Mouse (Mus musculus) MEL (cell line): ENCODE results near the gene Scnm1. TPM values are rescaled to one million over a fixed set of nuclear protein-coding genes. Genes with fewer than 3 reads are reported as not detected.
"Not testable (repeated sequence)": the region's sequence is repeated elsewhere in the genome, so short reads cannot be mapped to it uniquely, and the experiment has no call there.

Experiments
- DNase-seq: peaks from one replicate; pipeline ENCODE4 v3.0.0; 2011; ENCODE audit warnings: low read depth, low spot score
- H3K27ac ChIP-seq: 2 replicates; pipeline ENCODE4 v1.5.1; 2012; ENCODE audit warnings: low read depth, mild to moderate bottlenecking, control low read depth, low read length, moderate library complexity; ENCODE audit not compliant: control insufficient read depth
- H3K27me3 ChIP-seq, 2 experiments: fragments of 150-350 bp in 1 of 2; sonication (generic) in 1 of 2; 2 replicates each; pipeline ENCODE4 v1.6.1; 2012; ENCODE audit warnings: low read length in 2 of 2, mild to moderate bottlenecking in 2 of 2, improper control_type of control experiment in 1 of 2, moderate library complexity in 1 of 2; ENCODE audit not compliant: insufficient read depth in 2 of 2, control insufficient read depth in 1 of 2
- H3K36me3 ChIP-seq, 2 experiments: 2 replicates each; pipeline ENCODE4 v1.6.1; 2012 to 2014; ENCODE audit warnings: low read length in 2 of 2, improper control_type of control experiment in 1 of 2, inconsistent platforms in 1 of 2, mild to moderate bottlenecking in 1 of 2; ENCODE audit not compliant: insufficient read depth in 2 of 2, control insufficient read depth in 1 of 2
- H3K4me1 ChIP-seq, 2 experiments: fragments of 150-350 bp in 1 of 2; sonication (generic) in 1 of 2; 2 replicates each; pipeline ENCODE4 v1.6.1; 2012; ENCODE audit warnings: low read length in 2 of 2, improper control_type of control experiment in 1 of 2, mild to moderate bottlenecking in 1 of 2; ENCODE audit not compliant: insufficient read depth in 2 of 2, control insufficient read depth in 1 of 2
- H3K4me3 ChIP-seq, 2 experiments: fragments of 150-350 bp in 1 of 2; sonication (generic) in 1 of 2; 2 replicates each; pipeline ENCODE4 v1.5.1; 2012; ENCODE audit warnings: low read depth in 2 of 2, low read length in 2 of 2, mild to moderate bottlenecking in 2 of 2, moderate library complexity in 2 of 2, control low read depth in 1 of 2, improper control_type of control experiment in 1 of 2; ENCODE audit not compliant: control insufficient read depth in 1 of 2, insufficient read depth in 1 of 2
- H3K79me2 ChIP-seq: 2 replicates; pipeline ENCODE4 v1.6.1; 2012; ENCODE audit warnings: mild to moderate bottlenecking, low read length, moderate library complexity; ENCODE audit not compliant: control insufficient read depth, poor library complexity, insufficient read depth
- H3K9ac ChIP-seq: 2 replicates; pipeline ENCODE4 v1.6.1; 2012; ENCODE audit warnings: low read depth, mild to moderate bottlenecking, control low read depth, low read length, moderate library complexity; ENCODE audit not compliant: control insufficient read depth, poor library complexity, severe bottlenecking
- H3K9me3 ChIP-seq: fragments of 150-350 bp; sonication (generic); replicated peaks from 2 replicates; pipeline ENCODE4 v1.6.1; 2012; ENCODE audit warnings: mild to moderate bottlenecking, low read length, improper control_type of control experiment, moderate library complexity; ENCODE audit not compliant: insufficient read depth
- BHLHE40 ChIP-seq: IDR thresholded peaks from 2 replicates; pipeline ENCODE4 v1.6.1; 2012; ENCODE audit warnings: low read depth, mild to moderate bottlenecking, inconsistent platforms, low read length, improper control_type of control experiment, borderline replicate concordance
- CTCF ChIP-seq, 3 experiments: IDR thresholded peaks in 2 of 3; conservative IDR thresholded peaks in 1 of 3; 2 replicates each; pipeline ENCODE4 v1.5.1; 2011 to 2012; ENCODE audit warnings: low read length in 3 of 3, low read depth in 2 of 3, mild to moderate bottlenecking in 2 of 3, improper control_type of control experiment in 1 of 3, inconsistent platforms in 1 of 3, mixed read lengths in 1 of 3, moderate library complexity in 1 of 3; ENCODE audit not compliant: control insufficient read depth in 1 of 3, insufficient read depth in 1 of 3, poor library complexity in 1 of 3, severe bottlenecking in 1 of 3
- ETS1 ChIP-seq: IDR thresholded peaks from 2 replicates; pipeline ENCODE4 v1.6.1; 2012; ENCODE audit warnings: low read depth, mild to moderate bottlenecking, inconsistent platforms, low read length, improper control_type of control experiment, moderate library complexity
- GABPA ChIP-seq: IDR thresholded peaks from 2 replicates; pipeline ENCODE4 v1.6.1; 2012; ENCODE audit warnings: low read depth, mild to moderate bottlenecking, inconsistent platforms, low read length, improper control_type of control experiment, moderate library complexity
- GATA1 ChIP-seq: IDR thresholded peaks from 2 replicates; pipeline ENCODE4 v1.6.1; 2011; ENCODE audit warnings: low read depth, low read length, improper control_type of control experiment
- KAT2A ChIP-seq: conservative IDR thresholded peaks from 2 replicates; pipeline ENCODE4 v1.6.1; 2012; ENCODE audit warnings: low read depth, low read length, improper control_type of control experiment, inconsistent platforms
- MAFK ChIP-seq: IDR thresholded peaks from 2 replicates; pipeline ENCODE4 v1.6.1; 2011; ENCODE audit warnings: low read depth, mild to moderate bottlenecking, low read length, improper control_type of control experiment, borderline replicate concordance
- MAX ChIP-seq: IDR thresholded peaks from 2 replicates; pipeline ENCODE4 v1.6.1; 2011; ENCODE audit warnings: low read length, improper control_type of control experiment
- NRF1 ChIP-seq: IDR thresholded peaks from 2 replicates; pipeline ENCODE4 v1.6.1; 2014; ENCODE audit warnings: low read depth, mild to moderate bottlenecking, inconsistent platforms, low read length, improper control_type of control experiment, moderate library complexity; ENCODE audit not compliant: poor library complexity, insufficient read depth, severe bottlenecking
- RAD21 ChIP-seq: IDR thresholded peaks from 2 replicates; pipeline ENCODE4 v1.6.1; 2011; ENCODE audit warnings: mild to moderate bottlenecking, low read depth, low read length, improper control_type of control experiment
- SMC3 ChIP-seq: IDR thresholded peaks from 2 replicates; pipeline ENCODE4 v1.6.1; 2011; ENCODE audit warnings: low read depth, low read length, improper control_type of control experiment
- USF1 ChIP-seq: IDR thresholded peaks from 2 replicates; pipeline ENCODE4 v1.6.1; 2014; ENCODE audit warnings: low read depth, mild to moderate bottlenecking, inconsistent platforms, low read length, improper control_type of control experiment, moderate library complexity
- ZNF384 ChIP-seq: IDR thresholded peaks from 2 replicates; pipeline ENCODE4 v1.6.1; 2012; ENCODE audit warnings: low read depth, mild to moderate bottlenecking, inconsistent platforms, low read length, improper control_type of control experiment
- polyA plus RNA-seq, 2 experiments: library from polyadenylated mRNA; stranded (reverse) in 1 of 2; unstranded in 1 of 2; fragments of >175 nt in 1 of 2; fragments of >200 nt in 1 of 2; gene quantifications; 2 replicates each; pipeline versions ENCODE4 v1.2.1 to v1.2.4; 2012; ENCODE audit warnings: low replicate concordance in 2 of 2, low read depth in 1 of 2; ENCODE audit not compliant: insufficient read length in 2 of 2, insufficient read depth in 1 of 2, missing spikeins in 1 of 2
- total RNA-seq: library from RNA; depleted of rRNA; stranded (reverse); fragments of 300-350 nt; gene quantifications from 2 replicates; pipeline ENCODE4 v1.2.3, GENCODE M21; 2012

Scnm1 gene
- total and polyA plus RNA-seq, 3 experiments, result 93.1 to 104 TPM; not detected in 1

DNA sequence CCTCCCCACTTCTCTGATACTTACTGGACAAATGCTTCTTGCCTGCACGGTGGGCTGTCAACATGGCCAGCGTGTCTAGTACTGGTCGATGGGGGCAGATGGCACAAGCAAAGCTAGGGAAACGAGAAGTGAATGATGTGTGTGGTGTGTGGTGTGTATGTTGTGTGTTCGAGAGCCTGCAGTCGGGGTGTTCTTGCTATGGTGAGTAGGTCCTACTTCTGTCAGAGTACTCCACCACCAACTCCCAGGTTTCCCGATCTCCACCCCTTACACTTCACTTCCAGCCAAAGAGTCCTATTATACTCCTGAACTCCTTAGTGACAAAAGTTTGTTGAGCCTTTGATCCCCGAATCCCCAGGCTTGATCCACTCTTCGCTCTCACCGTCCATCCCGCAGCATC lies 635 bp downstream of the Scnm1 start:
- Histone ChIP-seq H3K36me3 (peaks cover 0 to 20% of the 10 kb centered on the region in 2 experiments; a peak in 3 of 4 replicates), H3K27me3 (no peaks in the 10 kb centered on the region), H3K4me3 (peak overlapping the region; percentile 68 to 69), H3K4me1 (peaks cover 12 to 24% of the 10 kb centered on the region in 2 experiments), H3K9ac (peak overlapping the region; percentile 73), H3K27ac (peak overlapping the region; percentile 76), H3K79me2 (peaks cover 11% of the 10 kb centered on the region), H3K9me3 (no peaks in the 10 kb centered on the region)
- DNase-seq, result no peak
- TF ChIP-seq KAT2A, result no peak
- no peak for TF ChIP-seq BHLHE40
- no peak for TF ChIP-seq NRF1
- TF ChIP-seq GABPA, result no peak
- TF ChIP-seq MAX, result no peak; the same call in 1 of the 2 replicates
- TF ChIP-seq MAFK, result no peak

- Histone ChIP-seq H3K4me1 (peaks cover 12 to 24% of the 10 kb centered on the region in 2 experiments), H3K79me2 (peaks cover 11% of the 10 kb centered on the region), H3K36me3 (peaks cover 0 to 20% of the 10 kb centered on the region in 2 experiments; a peak in 3 of 4 replicates)
- H3K4me3 ChIP-seq, H3K27me3 ChIP-seq, H3K9ac ChIP-seq, DNase-seq, H3K9me3 ChIP-seq, H3K27ac ChIP-seq: not testable (repeated sequence)
- TF ChIP-seq CTCF (IDR thresholded peaks at IDR 0.05 in 2 of 3, conservative IDR thresholded peaks at IDR 0.05 in 1 of 3; ENCODE audit: control insufficient read depth in 1 of 3, insufficient read depth in 1 of 3, low read depth in 2 of 3, low read length in 3 of 3, poor library complexity in 1 of 3, severe bottlenecking in 1 of 3) (peak in 2 of 3 experiments; percentile 41 to 48; a peak in 4 of 6 replicates), SMC3 (peak; percentile 39), RAD21 (peak; percentile 21)
Measured at GRCm38 (mm10) chr3:95132389-95132788, 1.4 kb downstream of the Scnm1 start.

- H3K9me3 ChIP-seq, result no peaks in the 10 kb centered on the region
- H3K36me3 ChIP-seq, result peaks cover 0 to 4% of the 10 kb centered on the region in 2 experiments; a peak in 2 of 4 replicates
- TF ChIP-seq USF1 (no peak), GATA1 (no peak), ZNF384 (no peak), ETS1 (no peak)
- no peak overlapping the region for H3K27ac ChIP-seq
- DNase-seq, result no peak
- H3K4me1 ChIP-seq, result peaks cover 0 to 8% of the 10 kb centered on the region in 2 experiments; a peak in 2 of 4 replicates
- no peak overlapping the region for H3K4me3 ChIP-seq
- H3K79me2 ChIP-seq, result peaks cover 7% of the 10 kb centered on the region
- H3K9ac ChIP-seq, result no peak overlapping the region
- H3K27me3 ChIP-seq, result no peaks in the 10 kb centered on the region
Measured at GRCm38 (mm10) chr3:95130081-95130480, 3.7 kb downstream of the Scnm1 start.
